Mouse (Mus musculus) induced T-regulatory cell, adult 2 months (primary cell): ENCODE measurements at regions not wholly inside any gene's neighbourhood (a gene's known extent, or its start where the extent isn't known, plus 50 kb on each side); places are given as distances from the start of the nearest gene placed in this dataset.

Experiments used
- DNase-seq: peaks from one replicate; pipeline ENCODE4 v3.0.0-alpha.2; 2012; ENCODE audit warnings: low read depth

DNA sequence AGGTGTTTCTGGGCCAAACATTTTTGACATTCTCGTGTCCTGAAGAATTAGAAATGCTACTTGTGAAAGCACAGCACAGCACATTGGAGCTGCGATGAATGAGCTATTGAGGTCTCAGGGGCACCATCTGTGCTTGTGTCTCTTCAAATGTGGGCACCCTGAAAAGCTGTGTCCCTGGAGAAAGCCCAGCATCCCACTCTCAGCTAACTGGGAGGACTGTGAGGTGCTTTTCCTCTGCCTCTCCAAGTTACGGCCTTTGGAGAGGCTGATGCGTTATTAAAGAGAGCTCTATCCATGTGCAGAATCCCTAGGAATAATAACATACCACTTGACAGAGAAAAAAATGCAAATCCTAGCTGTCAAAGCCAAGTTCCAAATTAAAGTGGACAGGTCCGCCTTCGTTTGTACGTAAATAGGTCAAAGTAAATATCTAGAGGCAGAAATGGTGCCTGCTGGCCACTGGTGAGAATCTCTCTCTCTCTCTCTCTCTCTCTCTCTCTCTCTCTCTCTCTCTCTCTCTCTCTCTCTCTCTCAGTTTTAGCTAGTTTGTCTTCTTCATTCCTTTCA lies 397.3 kb upstream of the Mmadhc start:
- no peak for DNase-seq

DNA sequence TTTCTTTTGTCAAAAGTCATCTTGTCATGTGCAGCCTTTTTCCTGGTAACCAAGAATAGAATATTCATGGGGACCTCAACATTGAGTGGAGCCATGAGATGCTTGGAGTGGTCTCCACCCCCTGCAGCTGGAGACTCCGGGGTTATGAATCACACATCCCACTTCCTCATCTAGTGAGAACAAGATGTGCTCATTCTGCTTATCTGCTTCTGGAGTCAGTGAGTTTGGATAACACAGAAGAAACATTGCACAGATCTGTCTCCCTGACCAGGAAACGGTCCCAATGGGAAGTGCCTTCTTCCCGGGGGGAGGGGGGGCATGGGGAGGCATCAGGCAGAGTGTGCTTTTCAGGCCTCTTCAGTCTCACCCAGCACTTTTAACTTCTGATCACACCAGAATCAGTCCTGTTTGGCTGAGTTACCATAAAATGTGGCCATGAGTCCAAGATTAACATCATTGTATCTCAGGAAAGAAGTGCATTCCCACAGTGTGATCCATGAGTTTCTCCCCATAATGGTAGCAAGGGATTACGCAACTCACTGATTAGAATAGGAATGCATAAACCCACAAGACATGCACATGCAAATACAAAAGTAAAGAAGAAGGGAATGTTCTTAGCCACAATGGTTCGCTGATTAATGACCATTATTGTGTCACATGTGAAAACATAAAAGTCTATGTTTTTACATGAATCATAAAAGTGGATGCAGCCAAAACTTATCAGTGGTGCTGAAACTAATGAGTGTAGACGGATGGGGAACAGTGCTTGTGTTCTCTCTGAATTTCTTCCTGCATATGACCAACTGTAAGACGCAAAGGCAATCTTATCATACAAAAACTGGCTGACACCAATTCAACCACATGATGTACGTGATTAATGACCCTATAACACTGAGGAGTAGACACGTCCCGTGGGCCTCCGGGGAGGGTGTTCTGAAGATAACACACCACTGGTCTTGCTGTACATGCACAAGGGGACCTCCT lies 393.8 kb upstream of the Mmadhc start:
- no peak for DNase-seq

DNA sequence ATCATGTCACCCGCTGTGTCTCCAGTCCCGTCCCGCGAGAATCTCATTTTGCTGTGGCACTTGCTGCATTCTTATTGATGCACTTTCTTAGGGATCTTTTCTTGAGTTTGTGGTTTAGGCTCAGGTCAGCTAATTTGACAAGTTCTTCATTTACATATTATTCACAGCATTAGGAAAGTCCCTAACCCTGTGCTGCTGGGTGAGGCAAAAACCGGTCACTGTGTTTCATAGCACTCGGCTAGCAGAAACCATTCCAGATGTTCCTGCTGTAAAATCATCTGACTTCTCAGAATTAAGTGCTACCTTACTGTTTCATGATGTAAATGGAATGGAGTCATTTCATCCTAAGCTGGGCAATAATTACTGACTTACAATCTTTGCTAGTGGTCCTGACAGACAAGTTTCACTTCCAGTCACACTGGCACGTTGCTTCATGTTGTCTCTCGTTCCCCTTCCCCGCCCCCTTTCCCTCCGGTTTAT lies 391.1 kb upstream of the Mmadhc start:
- DNase-seq = no peak

DNA sequence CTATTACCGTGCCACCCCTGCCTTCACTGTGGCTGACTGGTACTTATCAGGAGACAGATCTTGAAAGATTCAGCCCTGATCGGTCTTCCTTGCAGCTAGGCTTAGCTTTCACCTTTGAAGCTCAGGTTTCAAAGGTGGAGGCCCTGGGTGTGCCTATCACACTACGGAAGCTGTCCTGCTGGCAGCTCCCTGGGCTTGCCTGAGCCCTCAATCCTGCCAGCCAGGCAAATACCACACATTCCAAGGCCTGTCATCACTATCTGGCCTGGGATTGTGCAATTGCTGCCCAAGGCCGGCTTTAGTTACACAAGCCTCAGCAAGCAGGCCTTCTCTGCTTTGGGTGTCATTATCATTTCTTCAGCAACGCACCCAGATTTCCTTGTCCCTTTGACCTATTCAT lies 390.6 kb upstream of the Mmadhc start:
- no peak for DNase-seq

DNA sequence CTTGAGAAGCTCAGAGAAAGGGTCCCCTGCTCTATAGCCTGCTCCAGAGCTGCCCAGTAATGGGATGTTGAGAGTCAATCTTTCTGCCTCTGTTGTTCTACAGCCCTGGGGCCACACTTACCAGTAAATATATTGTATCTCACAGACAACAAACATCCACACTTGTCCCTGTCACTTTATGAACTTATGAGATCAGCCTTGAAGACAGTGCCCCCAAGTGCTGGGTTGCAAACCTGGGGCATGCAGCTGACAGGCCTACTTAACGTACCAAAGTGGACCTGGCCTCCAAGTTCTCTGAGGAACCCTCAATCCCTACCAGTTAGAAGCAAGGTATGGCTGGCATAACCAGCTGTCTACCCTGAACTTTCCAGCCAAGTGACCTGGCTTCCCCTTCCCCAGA lies 380.9 kb upstream of the Mmadhc start:
- no peak for DNase-seq

DNA sequence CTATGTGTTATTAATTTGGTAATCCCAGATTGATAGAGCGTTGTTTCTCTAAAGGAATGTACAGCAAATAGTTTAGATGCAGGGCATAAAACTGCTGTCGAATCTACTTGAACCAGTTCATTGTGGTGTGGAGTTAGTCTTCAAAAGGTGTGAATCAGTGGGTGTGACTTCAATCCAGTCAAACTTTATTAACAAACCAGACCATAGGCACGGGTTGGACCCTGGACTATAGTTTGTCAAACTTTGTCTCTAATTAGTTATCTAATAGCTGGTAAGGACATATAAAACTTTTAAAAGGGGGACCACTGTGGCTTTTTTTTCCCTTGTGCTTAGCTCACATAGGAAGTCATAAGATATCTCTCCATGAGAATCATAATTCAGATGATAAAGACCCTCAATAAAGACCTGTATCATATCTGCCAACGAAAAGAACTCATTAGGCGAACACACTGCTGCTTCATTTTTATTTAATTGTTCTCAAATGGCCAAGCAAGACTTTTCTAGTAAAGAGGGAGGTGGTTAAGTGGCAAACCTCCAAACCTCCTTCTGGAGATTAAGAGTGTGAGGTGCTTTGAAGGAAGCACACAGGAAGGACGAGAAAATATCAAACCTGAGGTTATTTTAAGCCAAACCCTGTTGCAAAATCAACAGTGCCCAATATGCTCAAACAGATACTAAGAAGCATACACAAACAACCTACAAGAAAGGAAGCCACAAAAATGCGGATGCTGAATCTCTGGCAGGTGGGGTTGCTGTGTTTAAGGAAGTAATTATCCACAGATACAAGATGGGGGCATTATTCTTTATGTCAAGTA lies 379.3 kb upstream of the Mmadhc start:
- DNase-seq = no peak

DNA sequence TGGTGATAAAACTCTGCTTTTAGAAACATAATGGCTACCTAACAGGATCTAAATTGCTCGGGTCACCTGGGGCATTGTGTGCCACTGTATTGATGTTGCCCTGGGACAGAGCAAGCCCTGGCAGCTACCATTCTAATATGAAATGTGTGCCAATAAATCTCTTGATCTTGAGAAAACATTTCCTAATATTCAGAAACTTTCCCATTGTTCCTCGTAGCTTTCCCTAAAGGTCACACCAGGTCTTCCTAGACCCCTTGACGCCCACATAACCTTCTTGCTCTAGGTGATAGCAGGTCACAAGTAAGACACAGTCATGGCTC lies 378.2 kb upstream of the Mmadhc start:
- no peak for DNase-seq

DNA sequence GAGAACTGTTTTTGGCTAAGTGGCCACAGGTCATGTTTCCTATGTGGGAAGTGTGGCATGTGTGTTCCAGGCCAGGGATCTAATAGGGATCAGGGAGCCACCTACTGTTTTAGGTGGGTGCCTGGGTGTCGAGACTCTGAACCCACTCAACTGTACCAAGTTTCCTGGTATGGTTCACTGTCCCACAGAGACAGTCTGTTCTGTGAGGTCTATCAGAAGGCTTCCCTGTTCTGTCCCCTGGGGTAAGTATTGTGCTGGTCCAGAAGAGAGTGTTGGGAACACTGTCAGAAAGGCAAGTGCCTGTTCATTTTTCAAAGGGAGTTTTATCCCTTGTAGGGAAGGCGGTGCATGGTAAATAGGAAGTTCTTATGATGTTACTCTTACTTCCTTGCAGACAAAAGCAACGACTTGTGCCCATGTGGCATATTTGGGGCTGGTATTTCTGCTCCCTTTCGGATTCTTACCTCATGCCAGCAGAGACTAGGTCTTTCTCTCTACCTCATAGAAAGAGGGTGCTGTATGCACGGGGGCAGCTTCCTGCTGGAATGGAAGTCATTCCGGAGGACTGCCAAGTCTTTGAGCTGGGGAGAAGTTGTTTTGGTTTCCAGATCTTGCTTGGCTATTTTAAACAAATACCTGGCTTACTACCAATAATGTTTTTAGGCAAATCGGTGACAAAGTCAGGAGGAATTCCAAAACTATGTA lies 377.7 kb upstream of the Mmadhc start:
- no peak for DNase-seq

DNA sequence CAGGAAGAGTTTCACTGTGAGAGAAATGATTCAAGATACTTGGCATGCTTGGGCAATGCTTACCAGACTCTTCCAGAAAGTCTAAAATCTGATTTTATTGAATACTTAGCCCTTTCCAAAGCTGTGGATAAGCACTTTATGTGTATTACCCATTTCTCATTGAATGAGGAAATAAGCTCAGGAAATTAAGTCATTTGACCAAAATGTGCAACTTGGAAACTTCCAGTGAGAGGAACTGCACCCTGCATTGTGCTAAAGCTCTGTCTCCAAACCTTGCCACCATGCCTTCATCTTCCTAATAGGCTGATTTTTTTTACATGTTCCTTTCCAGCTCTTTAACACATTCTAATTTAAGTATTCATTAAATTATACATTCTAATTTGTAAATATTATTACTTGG lies 372.7 kb upstream of the Mmadhc start:
- DNase-seq = no peak

DNA sequence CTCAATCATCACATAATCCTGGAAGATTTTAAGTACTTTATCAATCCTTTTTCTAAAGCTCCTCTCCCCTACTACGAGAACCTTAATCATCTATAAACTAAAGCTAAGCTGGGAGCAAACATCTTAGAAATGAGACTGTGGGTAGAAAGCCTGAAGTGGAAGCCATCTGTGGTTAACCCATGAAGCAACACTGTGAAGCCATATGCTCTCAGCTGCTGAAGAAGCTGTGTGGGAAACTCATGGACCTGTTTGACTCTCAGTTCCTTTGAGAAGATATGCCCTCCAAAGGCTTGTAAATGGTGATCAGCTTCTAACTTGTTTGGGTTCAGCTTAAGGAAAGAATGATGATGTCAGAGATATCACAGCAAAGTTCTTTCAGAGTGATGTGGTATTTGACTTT lies 372.2 kb upstream of the Mmadhc start:
- no peak for DNase-seq

DNA sequence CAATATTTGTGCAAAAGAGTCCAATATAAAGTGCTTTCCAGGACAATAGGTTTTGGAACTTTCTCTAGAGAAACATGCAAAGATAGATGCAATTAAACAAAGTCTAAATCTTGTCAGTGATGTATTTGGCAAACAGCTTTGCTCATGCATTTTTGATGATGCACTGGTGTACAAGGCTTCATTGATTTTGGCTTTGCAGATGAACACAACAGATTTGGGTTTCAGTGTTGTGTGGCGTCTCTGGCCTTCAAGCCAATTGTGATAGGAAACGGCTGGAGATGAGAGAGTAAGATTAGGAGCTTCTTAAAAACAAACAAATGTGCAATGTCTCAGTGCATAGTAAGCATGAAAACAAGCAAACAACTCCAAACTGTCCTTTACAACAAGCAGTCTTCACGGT lies 370.6 kb upstream of the Mmadhc start:
- no peak for DNase-seq

DNA sequence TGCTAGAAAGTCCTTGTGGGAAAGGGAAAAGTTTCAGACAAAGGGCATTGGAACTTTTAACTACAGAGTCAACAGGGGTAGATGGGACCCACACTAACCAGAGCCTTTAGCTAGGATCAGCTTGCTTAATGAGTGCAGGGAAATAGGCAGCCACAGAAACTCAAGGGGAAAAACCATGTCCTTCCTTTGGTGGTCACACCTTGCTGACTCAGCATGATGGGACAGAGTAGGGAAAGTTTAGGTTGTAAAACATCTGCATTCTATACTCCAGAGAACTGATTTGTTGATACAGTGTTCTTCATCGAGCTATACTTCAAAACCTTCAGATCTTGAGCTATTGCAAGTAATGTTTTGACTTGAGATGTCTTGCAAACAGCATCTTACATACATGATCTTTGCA lies 365.9 kb upstream of the Mmadhc start:
- no peak for DNase-seq

DNA sequence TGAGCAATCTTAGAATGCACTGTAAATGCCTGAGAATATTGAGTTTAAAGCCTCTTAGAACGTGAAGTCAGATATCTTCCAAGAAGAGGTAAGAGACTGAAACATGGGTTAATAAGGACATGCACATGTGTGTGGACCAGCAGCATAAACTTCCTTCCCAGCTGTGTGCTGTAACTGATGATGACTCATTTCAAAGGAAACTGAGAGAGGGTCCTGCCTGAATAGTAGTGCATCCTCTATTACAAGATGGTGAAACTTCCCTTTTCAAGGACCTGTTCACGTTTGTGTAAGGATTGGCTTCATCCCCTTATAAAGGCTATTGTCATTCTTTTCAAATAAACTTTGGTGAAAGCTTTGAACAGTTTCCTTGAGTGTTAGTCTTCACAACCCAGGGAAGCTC lies 363.4 kb upstream of the Mmadhc start:
- no peak for DNase-seq

DNA sequence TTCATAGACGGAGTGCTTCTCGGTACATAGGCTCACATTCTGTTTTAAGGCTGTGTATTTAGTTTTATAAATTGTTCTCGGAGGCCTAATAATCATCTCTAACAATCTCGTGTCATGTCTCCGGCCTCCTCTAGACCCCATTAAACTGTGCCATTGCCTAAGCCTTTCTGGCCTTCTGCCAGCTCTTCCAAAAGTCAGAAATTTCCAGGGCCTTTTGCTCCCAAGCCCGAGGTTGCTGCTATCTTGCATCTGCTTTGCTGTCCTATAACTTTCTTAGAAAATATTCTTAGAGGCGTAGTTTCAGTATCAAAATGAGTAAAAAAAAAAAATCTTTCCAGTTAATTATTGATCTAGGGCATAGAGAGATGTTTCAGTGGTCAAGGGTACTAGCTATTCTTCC lies 361.2 kb upstream of the Mmadhc start:
- DNase-seq = no peak

DNA sequence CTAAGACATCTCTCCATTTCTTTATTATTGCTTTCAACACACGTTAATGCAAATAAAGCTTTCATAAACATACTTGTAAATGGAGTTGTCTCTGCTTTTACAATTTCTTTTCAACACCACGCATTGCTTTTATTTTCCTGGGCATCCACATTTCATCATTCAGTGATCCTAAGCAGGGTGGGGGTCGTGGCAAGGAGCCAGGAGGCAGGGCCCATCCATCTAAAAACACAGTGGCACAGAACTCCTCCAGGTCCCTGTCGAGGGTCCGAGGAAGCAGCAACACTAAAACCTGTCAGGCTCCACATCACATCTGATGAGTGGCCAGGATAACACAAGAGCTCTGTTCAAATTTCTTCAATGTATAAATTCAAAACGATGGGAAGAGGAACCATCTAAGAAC lies 359.8 kb upstream of the Mmadhc start:
- DNase-seq = no peak

DNA sequence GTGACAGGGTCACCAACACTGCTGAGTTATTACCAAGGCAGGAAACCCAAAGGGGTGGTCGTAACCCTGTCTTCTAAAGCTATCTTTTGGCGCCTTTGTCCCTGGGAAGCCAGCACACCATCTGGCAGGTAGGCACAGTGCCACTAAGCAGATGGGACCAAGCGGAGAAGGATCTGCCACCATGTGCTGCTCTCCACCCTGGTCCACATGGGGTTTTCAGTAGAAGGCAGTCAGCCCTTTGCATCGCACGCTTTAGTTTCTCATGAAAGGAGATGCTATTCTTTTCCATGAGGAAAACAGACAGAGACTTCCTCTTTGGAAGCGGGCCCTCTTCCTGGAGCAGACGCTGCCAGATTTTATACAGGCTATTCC lies 358.3 kb upstream of the Mmadhc start:
- DNase-seq = no peak

DNA sequence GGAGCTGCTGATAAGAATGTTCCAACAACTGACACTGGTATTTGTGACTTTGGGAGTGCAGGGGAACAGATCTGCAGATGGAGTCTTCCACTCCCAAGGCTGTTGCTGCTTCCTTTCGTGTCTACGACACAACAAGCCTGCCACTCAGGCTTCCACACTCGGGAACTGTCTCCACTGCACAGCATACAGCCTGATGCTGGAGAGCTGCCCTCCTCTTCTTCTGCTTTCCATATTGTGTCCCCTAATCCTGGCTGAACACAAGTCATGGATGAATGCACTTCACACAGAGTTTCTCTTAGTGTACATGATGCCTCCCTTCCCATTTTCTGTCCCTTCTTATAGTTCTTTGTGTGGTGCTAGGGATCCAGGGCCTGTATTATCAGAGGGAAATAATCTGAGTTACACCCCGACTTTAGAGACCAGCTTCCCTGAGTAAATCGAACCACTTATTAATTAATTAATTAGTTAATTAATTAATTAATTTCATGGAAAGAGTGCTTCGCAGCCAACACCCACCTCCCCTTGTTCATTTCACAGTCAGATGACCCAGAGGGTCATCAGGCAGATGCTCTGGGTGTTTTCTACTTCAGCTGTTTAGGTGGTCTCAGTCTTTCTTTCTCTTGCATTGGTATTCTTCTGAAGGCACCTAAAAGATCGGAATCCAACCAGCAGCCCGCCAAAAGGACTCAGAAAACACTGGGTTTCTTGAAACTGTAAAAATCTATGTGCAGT lies 357.8 kb upstream of the Mmadhc start:
- no peak for DNase-seq

DNA sequence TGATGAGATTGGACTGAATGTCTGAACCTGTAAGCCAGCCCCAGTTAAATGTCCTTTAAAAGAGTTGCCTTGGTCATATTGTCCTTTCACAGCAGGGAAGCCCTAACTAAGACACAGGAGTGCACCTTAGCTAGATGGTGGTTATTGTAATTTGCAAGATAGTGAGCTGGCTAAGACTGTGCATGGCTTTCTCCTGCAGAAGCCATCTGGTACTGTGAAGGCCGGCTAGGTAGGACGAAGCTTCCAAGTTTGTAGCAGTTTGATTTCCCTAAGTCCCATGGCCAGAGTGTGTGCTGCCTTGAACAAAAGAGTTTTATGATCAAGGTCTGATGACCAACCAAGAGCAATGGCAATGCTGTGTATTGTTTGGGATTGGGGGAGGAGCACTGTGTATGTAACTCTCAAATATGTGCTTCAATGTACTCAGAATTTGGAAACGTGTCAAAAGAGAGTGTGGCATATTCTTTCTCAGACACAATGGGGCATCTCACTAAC lies 356.6 kb upstream of the Mmadhc start:
- no peak for DNase-seq

DNA sequence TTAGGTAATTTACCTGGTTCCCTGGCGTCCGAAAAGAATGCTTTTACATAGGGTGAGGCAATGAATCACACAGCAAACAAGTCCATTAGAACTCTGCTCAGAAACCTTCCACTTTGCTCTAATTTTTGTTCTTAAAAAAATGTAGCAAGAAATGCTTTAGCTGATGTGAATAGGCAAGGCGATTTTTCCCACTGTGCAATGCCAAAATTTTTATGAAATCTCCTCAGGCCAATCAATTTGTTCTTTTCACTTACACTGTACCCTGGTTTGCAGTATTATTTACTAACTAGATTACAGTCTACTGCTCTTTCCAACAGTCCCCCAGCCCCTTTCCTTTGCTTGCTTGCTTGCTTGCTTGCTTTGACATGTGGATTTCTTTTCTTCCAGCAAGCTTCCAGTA lies 353.1 kb upstream of the Mmadhc start:
- DNase-seq = no peak

DNA sequence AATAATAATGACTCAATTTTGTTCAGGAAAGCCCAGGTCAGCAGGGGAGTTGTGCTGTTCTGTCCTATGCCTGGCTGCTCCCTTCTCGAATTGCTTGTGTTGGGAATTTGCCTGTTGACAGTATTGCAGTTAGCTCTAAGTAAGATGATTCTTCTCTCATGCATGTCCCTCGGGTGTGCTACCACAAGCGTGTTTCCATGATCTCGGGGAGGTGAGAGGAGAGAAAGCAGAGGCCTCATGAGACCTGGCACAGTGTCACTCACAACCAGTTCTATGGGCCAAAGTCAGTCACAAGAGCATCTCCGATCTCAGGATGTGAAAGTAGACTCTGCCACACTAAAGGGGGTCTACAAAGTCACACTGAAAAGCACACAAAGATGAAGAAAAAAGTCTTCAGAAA lies 346.6 kb upstream of the Mmadhc start:
- DNase-seq = no peak

DNA sequence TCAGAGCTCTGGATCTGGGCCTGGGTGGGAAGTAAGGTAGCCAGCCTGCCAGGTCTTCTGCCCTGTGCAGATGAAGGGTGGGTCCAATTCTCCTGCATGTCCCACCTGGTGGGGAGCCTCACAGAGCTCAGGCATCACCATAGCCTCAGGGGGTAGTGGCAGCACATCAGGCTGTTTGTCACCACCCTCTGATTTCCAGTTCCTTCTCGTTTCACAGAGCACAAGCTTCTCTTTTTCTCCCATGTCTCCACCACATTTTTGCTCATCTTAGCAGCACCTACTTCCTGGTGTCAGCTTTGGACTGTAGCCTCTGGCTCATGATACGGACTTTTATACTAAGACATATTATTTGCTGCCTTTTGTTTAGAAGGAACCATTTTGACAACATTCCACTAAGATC lies 345.6 kb upstream of the Mmadhc start:
- DNase-seq = no peak

DNA sequence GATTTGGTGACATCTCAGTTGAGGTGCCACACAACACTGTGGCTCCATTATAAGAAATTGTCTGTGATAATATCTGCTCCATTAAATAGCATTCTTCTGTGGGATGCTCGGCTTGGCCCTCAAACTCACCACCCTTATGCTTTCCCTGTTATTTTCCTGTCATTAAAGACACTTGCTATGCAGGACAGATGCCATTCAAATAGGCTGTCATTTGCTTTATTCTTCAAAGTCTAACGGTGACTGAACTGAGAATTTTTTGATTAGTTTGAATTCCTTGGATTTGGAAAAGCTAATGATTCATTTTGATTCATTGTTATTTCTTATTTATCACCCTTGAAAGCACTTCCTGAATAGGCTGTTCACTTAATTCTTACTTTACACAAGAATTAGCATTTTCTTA lies 339.3 kb upstream of the Mmadhc start:
- DNase-seq = no peak
